Mouse (Mus musculus): ENCODE measurements around the gene Samd4.

DNA sequence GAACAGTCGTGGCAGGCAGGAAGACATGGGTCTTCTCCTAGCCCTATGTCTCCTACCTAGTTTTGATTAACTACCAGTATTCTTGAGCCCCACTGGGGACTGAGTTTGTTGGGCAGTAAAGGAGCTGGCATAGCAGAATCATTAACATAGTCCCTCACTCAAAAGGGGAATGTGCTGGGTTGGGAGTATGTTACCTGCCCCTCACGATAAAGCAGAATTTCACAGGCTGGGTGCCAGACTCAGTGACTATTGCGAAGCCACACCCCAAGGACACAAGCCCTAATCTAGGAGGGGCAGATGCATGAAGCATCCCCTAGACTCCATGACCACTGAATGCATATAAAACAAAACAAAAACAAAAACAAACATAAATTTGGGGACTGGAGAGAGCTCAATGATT, 212.4 kb downstream of the Samd4 start:
- 0 out of 2 replicates have a peak, but pooled peaks have one; percentile 19 for TF ChIP-seq EP300 (IDR thresholded peaks at IDR 0.05; ENCODE audit: low read depth)
- TF ChIP-seq CTCF (IDR thresholded peaks at IDR 0.05; ENCODE audit: low read depth), result no peak
